Mouse (Mus musculus) erythroblast, adult 5-6 weeks (primary cell): ENCODE results near the gene Slc37a1. TPM values are rescaled to one million over a fixed set of nuclear protein-coding genes. Genes with fewer than 3 reads are reported as not detected.

ENCODE experiments used
- ATAC-seq: replicated peaks from 2 replicates; pipeline ENCODE4 v1.8.0; 2016; ENCODE audit warnings: moderate number of reproducible peaks, mild to moderate bottlenecking, moderate TSS enrichment, inconsistent platforms; ENCODE audit not compliant: poor library complexity, low FRiP score, severe bottlenecking
- total RNA-seq, 2 experiments: library from RNA; stranded (forward) in 1 of 2; stranded (reverse) in 1 of 2; fragments of 150-400 nt in 1 of 2; fragments of 200-764, 138-1000 nt in 1 of 2; gene quantifications; 2 replicates each; pipeline versions ENCODE4 v1.2.3 to v1.2.4; 2015 to 2017; ENCODE audit warnings: low replicate concordance in 2 of 2

Gene Slc37a1
- total RNA-seq, 2 experiments from 2014 or later = 0.58 to 1.1 TPM

DNA sequence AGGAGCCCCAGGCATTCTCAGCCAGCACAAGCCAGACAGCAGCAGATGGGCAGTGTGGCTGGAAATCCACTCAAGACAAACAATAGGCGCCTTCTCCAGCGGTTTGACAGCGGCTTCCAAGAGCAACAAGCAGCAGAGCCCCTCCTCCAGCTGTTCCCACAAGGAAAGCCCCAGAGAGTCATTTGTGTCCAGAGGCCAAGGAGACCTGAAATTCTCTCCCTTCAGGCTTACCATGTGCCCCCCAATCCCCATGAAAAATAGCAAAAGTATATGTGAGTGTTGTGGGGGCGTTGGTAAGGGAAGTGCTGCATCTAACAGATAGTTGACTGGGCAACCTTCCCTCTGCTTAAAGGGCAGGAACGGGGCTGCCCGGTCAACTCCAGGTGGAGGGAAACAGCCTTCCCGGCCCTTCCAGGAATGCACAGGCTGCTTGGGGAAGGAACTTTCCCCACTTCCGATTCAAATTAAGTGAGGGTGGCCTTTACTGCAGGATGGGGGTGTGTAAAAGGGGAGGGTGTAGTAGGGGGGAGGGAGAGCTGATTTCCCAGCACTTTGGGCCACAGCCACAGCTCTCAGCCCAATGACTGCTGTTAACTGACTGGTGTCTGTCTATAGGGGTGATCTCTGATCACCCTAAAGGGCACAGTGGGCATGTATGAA is 98.5 kb downstream of the Slc37a1 start:
- no peak for ATAC-seq

- no peak for ATAC-seq
Observed at GRCm38 (mm10) chr17:31385671-31386665, 99.4 kb downstream of the Slc37a1 start, which contains the start of gene Pde9a. Gene Pde9a (plus strand): TSS chr17:31386210.

DNA sequence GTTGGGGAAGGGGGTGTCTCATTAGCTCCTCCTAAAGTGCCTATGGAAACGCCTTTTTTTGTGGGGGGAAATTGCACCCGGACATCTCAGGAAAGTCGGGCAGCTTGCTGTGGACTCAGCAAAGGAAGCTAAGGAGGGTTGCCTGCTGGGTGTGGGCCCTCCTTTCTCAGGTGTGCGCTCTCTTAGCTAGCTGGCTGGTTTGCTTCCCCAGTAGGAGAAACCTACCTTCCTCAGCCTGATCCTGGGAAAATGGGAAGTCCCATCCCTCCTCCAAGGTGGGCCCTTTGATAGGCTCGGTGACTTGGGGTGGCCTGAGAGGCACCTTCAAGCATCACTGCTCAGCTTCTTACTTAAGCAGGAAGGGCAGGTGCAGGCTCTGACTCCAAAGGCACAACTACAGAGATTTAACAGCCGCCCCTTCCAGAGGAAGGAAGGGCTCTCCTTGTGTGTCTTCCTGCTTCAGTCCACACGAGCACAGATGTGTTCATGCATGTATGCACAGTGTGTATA is 100.2 kb downstream of the Slc37a1 start:
- ATAC-seq = no peak

DNA sequence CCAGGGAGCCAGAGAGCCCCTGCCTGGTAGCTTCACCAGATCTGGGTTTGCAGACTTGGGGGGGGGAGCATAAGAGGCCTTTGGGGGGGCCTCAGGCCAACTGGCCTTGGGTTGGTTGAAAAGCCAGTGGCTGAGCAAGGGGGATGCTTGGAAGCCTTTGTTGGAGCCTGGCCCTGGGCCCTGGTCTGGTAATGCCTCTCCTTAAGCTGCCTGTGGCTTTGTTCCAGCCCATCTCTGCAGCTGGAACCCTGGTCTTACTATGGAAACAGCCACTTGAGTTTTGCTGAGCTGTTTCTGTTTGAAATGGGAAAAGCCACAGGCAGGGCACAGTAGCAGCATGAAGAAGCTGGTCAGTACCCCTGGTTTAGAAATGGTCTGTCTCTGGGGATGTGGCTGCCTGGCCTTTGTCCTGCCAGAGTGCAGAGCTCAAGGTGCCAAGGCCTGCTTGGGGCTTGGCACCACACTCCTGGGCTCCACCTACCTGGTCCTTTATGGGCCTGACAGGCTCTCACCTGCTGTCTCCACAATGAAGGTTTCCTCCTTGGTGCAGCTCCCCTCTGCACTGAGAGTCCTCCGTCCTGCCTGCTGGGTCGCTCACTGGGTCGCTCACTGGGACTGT is 102.9 kb downstream of the Slc37a1 start:
- no peak for ATAC-seq

- ATAC-seq = no peak
Observed at GRCm38 (mm10) chr17:31391462-31391861, 104.9 kb downstream of the Slc37a1 start.

GRCm38 (mm10) chr17:31392041-31392440 is 105.4 kb downstream of the Slc37a1 start:
- no peak for ATAC-seq

GRCm38 (mm10) chr17:31393811-31394210 is 107.2 kb downstream of the Slc37a1 start:
- ATAC-seq = no peak

- ATAC-seq = no peak
Observed at GRCm38 (mm10) chr17:31400294-31400693, 113.7 kb downstream of the Slc37a1 start.

Other genes starting within 250 kb of the Slc37a1 start
- 2.9 and 3.1 TPM in 2 replicates for gene Abcg1, start 229.1 kb upstream of the Slc37a1 start, total RNA-seq (2015; ENCODE audit: low replicate concordance)
- 3.3 and 5.5 TPM in 2 replicates for gene Abcg1, start 229.1 kb upstream of the Slc37a1 start, total RNA-seq (2017; ENCODE audit: low replicate concordance)
- gene Tff3, start 157.1 kb upstream of the Slc37a1 start, total RNA-seq (2015; ENCODE audit: low replicate concordance) = not detected in 2 replicates
- not detected in 2 replicates for gene Tff3, start 157.1 kb upstream of the Slc37a1 start, total RNA-seq (2017; ENCODE audit: low replicate concordance)
- gene Tff2, start 142.5 kb upstream of the Slc37a1 start, total RNA-seq (2015; ENCODE audit: low replicate concordance) = not detected in 2 replicates
- gene Tff2, start 142.5 kb upstream of the Slc37a1 start, total RNA-seq (2017; ENCODE audit: low replicate concordance) = not detected in 2 replicates
- gene Tff1, start 121.5 kb upstream of the Slc37a1 start, total RNA-seq (2015; ENCODE audit: low replicate concordance) = not detected in 2 replicates
- not detected in 2 replicates for gene Tff1, start 121.5 kb upstream of the Slc37a1 start, total RNA-seq (2017; ENCODE audit: low replicate concordance)
- not detected in 2 replicates for gene Tmprss3, start 87.8 kb upstream of the Slc37a1 start, total RNA-seq (2015; ENCODE audit: low replicate concordance)
- gene Tmprss3, start 87.8 kb upstream of the Slc37a1 start, total RNA-seq (2017; ENCODE audit: low replicate concordance) = not detected in 2 replicates
- 6.7 and 27.5 TPM in 2 replicates for gene Ubash3a, start 78.9 kb upstream of the Slc37a1 start, total RNA-seq (2015; ENCODE audit: low replicate concordance)
- 6.3 and 9.6 TPM in 2 replicates for gene Ubash3a, start 78.9 kb upstream of the Slc37a1 start, total RNA-seq (2017; ENCODE audit: low replicate concordance)
- not detected in 2 replicates for gene Rsph1, start 9.4 kb upstream of the Slc37a1 start, total RNA-seq (2015; ENCODE audit: low replicate concordance)
- not detected in 2 replicates for gene Rsph1, start 9.4 kb upstream of the Slc37a1 start, total RNA-seq (2017; ENCODE audit: low replicate concordance)
- gene Pde9a, start 99.4 kb downstream of the Slc37a1 start, total RNA-seq (2015; ENCODE audit: low replicate concordance) = not detected in 2 replicates
- not detected in 2 replicates for gene Pde9a, start 99.4 kb downstream of the Slc37a1 start, total RNA-seq (2017; ENCODE audit: low replicate concordance)
- gene Wdr4, start 233.2 kb downstream of the Slc37a1 start, total RNA-seq (2015; ENCODE audit: low replicate concordance) = 1.0 and 1.9 TPM in 2 replicates
- 4.3 and 8.6 TPM in 2 replicates for gene Wdr4, start 233.2 kb downstream of the Slc37a1 start, total RNA-seq (2017; ENCODE audit: low replicate concordance)
- 35.9 and 40.1 TPM in 2 replicates for gene Ndufv3, start 233.3 kb downstream of the Slc37a1 start, total RNA-seq (2015; ENCODE audit: low replicate concordance)
- gene Ndufv3, start 233.3 kb downstream of the Slc37a1 start, total RNA-seq (2017; ENCODE audit: low replicate concordance) = 41.1 and 65.8 TPM in 2 replicates